Mouse (Mus musculus) hematopoietic stem cell, adult 5-6 weeks (primary cell): ENCODE measurements around the gene 1810013L24Rik. TPM values are rescaled to one million over a fixed set of nuclear protein-coding genes. Genes with fewer than 3 reads are reported as not detected.

Source experiments
- ATAC-seq, 2 experiments: fragments of 125-278 bp in 1 of 2; replicated peaks in 1 of 2; 2 replicates each; pipeline ENCODE4 v1.8.0; 2016 to 2017; ENCODE audit warnings: inconsistent platforms in 2 of 2, mild to moderate bottlenecking in 2 of 2, moderate number of reproducible peaks in 2 of 2, low read depth in 1 of 2, moderate TSS enrichment in 1 of 2; ENCODE audit not compliant: low FRiP score in 2 of 2, poor library complexity in 2 of 2, severe bottlenecking in 2 of 2, insufficient read depth in 1 of 2, low TSS enrichment in 1 of 2
- total RNA-seq: library from RNA; stranded (forward); fragments of 172-1452, 232-1000 nt; gene quantifications from 2 replicates; pipeline ENCODE4 v1.2.3, GENCODE M21; 2017

Gene 1810013L24Rik
- total RNA-seq, 1 experiment from 2014 or later, result 72.4 TPM

DNA sequence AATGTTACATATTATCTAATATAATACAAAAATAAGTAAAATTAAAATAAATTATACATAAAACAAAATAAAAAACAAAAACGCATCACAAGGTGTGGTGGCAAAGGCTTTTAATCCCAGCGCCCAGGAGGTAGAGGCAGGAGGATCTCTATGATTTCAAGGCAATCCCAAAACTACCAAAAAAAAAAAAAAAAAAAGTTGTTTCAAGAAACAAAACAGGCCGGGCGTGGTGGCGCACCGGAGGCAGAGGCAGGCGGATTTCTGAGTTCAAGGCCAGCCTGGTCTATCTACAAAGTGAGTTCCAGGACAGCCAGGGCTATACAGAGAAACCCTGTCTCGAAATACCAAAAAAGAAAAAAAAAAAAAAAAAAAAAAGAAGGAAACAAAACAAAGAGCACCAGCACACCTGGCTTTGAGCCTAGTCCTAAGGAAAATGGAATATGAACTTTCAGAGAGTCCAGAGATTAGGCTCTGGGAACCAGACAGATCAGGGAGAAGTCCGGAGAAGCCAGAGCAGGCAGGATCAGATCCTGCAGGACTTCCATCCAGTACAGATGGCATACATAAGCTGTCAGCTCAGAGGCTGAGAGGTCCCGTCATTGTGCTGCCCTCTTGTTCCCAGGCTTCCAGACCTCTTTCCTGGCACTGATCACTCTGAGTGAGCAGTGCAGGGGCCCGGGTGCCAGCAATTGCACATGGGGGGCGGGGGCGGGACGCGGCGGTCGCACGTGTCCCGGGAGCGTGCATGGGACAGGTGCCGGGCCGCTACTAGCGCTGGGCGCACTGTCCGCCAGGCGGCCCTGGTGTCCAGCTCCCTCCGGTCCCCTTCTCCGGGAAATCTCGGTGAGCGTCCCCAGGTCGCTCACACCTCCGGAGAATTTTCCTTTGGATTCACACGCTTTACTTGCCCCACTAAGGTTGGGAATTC lies 1.0 kb upstream of the 1810013L24Rik start:
- ATAC-seq, result peak; percentile 29 to 37; a peak in 3 of 4 replicates

DNA sequence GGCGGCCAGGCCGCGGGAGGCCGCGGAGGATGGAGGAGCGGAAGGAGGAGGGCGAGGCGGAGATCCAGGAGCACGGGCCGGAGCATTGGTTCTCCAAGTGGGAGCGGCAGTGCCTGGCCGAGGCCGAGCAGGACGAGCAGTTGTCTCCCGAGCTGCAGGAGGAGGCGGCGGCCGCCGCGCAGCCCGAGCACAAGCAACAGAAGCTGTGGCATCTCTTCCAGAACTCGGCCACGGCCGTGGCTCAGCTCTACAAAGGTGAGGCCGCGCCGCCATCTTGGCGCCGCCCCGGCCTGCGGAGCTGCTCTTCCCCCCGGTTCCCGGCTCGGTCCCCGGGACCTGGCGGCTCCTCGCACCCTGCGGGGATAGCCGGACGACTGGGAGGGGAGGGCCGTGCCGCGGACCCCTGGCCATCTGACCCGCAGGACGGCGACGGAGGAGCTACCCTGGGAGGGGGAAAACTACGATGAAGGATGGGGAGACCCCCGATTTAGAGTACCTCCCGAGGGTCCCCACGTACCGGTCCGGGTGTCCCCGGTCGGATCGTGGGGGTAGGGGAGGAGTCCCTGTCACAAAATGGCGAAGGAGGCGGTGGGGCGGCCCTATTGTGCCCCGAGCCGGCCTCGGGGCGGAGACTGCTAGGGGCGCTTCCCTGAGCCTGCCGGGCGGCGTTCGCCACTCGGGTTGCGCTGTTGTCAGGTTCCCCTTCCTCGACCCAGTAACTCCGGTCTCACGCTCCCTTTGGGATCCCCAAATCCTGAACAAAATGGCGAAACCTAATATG lies 721 bp downstream of the 1810013L24Rik start:
- ATAC-seq, result peak; percentile 46 to 47

DNA sequence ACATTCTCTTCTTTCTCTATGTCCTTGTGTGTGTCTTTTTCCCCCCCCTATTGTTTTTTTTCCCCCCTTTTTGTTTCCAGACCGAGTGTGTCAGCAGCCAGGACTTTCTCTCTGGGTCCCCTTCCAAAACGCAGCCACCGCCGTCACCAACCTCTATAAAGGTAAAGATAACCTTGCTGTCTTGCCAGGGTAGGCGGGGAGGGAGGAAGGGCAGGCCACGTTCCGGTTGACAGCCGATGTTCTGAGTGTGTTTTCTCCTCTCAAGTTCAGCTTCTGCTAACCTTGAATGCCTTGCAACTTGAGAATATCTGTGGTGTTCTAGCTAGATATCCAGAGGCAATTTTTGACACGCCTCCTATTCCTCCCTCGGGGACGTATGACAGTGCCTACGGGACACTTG lies 1.3 kb downstream of the 1810013L24Rik start:
- ATAC-seq, result no peak

DNA sequence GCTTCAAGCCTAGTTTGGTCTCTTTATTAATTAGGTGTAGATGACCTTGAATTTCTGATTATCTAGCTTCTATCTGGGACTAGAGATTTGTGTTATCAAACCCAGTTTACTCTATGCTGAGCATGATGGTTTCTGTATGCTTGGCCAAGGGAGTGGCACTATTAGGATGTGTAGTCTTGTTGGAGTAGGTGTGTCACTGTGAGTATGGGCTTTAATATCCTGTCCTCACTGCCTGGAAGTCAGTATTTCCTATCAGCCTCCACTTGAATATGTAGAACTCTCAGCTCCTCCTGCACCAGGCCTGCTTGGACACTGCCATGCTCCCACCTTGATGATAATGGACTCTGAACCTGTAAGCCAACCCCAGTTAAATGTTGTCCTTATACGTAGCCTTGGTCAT lies 7.0 kb downstream of the 1810013L24Rik start:
- no peak for ATAC-seq

DNA sequence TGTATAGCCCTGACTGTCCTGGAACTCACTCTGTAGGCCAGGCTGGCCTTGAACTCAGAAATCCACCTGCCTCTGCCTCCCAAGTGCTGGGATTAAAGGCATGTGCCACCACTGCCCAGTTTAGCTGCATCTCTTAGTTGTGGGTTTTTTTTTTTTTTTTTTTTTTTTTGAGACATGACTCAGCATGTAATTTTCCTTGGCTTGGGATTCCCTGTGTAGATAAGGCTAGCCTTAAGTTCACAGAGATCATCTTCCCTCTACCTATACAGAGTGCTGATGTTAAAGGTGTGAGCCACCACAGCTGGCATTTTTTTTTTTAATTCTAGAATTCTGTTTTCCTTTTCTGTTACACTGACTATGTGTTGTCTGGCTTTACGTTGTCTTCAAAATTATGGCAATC lies 7.7 kb downstream of the 1810013L24Rik start:
- ATAC-seq, result no peak

DNA sequence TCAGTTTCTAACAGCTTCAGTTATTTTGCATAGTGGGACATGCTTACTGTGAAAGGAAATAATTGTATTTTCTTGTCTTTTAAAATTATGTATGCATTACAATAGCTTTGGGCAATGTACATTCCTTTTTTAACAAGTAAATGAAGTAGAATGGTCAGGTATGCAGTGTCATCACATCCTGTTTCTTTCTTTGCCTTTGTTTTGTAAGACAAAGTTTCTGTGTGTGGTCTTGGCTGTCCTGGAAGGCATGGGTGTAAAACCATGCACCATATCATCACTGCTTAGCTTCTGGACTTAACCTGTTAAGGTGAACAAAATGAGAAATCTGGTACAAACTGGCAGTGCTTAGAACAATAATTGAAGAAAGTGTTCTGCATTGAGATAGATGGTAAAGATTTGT lies 9.0 kb downstream of the 1810013L24Rik start:
- ATAC-seq, result no peak

DNA sequence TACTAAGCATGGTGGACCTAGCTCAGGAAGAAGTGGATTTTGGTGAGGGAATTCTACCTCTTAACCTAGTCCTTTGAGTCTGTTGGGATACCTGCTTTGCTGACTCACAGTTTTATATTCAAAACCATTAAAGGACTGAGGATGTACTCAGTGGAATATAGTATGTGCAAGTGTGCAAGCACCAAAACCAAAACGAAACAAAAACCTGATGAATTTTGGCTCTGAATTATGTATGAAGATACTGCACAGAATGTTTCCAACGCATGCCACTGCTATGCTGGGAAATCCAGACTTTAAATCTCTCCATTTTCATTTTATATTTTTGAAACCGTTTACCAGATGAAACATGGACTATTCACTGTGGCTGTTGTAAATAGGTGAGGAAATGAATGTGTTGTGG lies 10.7 kb downstream of the 1810013L24Rik start:
- ATAC-seq, result no peak

DNA sequence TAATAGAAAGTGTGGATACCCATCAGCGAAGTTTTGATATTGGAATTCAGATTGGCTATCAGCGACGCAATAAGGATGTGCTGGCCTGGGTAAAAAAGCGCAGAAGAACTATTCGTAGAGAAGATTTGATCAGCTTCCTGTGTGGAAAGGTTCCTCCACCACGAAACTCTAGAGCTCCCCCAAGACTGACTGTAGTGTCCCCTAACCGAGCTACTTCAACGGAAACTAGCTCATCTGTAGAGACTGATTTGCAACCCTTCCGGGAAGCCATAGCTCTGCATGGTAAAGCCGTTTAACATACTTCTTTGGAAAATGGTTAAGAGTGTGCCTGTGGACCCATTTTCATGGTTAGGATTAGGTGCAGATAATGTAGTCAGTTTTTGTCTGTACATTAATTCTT lies 13.1 kb downstream of the 1810013L24Rik start:
- no peak for ATAC-seq

DNA sequence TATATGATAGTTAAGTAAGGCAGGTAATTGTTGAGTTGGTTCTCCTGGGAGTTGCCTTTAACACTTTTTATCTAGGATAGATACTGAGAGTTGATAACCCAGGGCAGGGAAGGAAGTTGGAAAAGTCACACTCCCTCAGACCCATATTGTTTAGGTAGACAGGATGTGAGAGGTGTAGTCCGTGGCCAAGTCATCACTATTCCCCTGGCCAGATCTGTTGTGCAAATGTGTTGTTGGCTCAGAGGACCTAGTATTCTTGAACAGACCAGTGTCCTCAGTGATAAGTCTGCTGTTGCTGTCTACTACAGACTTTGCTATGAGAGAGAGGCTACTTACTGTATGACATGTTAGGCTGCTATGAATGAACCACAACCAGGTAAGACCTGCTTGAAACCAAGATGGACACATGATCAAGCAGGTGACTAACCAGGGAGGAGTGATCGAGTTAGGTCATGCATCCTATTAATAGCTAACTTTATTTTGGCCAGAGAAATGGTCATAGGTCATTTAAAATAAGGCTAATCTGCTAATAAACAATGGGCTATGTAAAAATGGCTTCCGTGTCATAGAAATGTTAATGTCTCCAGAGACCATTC lies 13.8 kb downstream of the 1810013L24Rik start:
- ATAC-seq, result no peak

DNA sequence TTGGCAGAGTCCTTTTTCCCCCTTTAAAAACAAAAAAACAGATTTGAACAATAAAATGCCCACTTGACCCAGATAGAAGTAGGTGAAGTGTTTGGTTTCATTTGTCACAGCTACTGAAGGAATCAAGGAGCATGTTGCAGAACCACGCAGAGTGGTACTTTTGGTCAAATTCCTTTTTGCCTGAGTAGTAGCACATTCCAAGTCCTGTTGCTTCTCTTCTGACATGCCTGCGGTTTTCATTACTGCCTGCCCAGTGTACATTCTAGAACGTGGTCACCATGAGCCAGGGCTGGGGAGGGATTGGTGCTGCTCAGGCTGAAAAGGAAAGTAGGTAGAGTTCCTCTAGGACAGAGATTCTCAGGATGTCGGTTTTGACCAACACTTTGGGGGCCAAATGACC lies 16.1 kb downstream of the 1810013L24Rik start:
- ATAC-seq, result no peak

DNA sequence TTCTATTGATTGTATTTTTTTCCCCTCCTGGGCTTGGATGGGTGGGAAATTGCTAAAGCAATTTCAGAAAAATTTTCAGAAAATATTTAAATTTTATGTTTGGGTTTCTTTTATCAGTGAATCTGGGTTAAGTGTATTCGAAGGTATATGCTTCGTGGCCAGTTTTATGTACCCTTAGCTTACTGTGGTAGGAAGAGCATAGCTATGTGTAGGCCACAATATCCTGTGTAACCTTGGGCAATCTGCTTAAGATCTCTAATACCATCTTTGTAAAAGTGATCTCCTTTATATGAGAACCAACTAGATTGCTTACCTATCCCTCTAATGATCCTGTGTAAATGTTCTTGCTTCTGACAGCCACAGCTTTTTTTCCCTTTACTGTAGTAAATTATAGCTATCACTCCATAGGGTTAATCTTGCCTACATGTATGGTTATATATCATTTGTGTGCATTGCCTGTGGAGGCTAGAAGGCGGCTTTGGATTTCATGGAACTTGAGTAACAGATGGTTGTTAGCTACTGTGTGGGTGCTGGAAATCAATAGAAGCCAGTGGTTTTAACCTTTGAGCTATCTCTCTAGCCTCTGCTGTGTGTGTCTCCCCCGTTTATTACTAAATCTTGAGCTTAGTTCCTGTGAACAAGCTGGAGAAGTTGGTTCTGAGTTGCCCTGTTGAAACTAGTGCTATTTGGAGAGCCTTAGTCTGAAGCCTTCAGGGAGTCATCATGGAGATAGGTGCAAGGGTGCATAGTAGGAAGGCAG lies 18.6 kb downstream of the 1810013L24Rik start:
- no peak for ATAC-seq

DNA sequence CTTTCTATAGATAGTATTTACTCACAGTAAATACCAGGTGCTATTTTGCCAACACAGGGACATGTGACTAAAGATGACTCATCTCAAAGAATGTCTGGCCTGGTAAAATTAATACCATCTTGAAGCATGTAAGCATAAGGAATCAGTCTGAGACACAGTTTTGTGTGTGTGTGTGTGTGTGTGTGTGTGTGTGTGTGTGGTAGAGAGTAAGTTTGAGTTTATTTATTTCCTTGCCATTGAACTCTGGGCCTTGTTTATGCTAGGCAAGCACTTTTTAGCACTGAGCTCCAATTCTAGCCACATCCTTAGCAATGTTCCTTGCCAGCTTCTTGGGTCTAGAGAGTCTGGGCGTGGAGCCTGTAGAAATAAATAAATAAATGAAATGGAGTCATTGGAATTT lies 20.0 kb downstream of the 1810013L24Rik start:
- ATAC-seq, result no peak

DNA sequence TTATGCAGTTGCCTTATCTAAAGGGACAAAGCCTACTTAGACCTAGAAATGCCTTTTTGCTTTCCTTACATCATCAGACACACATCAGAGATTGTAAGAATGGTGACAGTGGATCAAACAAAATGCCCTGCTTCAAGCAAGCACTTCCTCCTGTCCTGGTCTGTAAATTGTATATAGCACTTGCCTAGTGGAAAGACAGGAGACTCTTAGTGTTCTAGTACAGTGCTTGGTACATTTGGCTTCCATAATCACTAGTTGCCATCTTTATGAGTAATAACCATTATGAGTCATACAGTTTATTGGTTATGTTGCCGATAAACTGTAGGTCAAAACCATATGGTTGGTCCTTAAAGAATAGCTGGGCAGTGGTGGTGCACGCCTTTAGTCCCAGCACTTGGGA lies 25.2 kb downstream of the 1810013L24Rik start:
- no peak for ATAC-seq

DNA sequence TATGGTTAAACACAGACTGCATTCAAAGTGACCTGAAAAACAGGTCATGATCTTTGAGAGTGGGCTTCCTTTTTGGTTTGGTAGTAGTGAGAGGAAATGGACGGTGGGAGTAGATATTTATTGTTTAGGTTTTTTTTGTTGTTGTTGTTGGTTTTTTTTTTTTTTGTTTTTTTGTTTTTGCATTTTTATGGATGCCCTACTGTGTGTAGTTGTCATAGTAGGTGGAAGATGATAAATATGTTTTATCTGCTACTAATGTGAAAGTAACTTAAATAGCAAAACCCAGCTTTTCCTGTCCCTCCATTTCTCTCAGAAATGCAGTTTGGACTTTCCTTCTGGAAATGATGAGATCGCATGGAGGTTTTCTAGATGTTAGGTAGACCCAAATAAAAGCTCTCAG lies 26.9 kb downstream of the 1810013L24Rik start:
- no peak for ATAC-seq

DNA sequence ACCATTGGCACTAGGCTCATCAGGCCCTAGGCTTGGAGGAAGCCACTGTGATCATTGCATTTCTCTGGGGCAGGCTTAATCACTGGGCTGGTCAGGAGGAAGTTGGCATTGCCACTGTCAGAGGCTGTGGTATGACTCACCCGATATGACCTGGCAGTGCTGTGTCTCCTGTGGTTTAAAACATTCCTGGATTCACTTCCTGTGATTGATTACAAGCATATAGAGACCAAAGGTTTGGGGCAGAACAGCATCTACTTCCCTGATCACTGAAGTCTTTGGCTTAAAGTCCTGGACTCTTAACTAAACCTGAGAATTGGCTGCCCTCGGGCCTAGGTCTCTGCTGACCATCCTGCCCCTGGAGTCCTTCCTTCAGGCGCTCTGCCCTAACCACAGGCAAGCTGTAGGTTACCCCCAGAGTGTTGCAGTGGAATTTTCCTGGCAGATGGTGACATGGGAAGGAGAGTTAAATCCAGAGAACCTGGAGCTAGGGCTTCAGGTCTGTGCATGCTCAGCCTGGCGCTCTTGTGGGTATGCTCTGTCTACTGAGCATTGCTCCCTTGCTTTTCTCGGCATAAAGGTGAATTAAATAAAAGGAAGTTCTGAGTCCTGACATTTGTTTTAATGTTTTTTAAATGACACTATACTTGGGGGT lies 32.6 kb downstream of the 1810013L24Rik start:
- peak; percentile 63 to 82 for ATAC-seq

DNA sequence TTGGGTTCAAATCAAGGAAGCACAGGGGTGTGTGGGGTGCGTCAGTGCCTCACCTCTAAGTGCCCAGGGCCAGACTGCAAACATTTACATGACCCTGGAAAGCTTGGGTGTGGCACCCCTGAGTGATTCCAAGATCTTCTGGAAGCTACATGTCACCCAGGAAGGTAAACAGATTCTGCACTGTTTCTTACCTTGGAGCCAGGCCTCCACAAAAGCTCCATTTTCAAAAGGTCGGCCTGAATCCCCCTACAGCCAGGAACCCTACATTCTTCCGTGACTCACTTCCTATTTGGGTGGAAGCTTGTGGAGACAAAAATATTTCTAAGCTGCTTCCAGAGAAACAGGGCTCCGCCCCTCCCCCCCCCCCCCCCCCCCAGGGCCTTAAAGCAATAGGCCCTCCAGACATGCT lies 34.3 kb downstream of the 1810013L24Rik start:
- ATAC-seq, result no peak

DNA sequence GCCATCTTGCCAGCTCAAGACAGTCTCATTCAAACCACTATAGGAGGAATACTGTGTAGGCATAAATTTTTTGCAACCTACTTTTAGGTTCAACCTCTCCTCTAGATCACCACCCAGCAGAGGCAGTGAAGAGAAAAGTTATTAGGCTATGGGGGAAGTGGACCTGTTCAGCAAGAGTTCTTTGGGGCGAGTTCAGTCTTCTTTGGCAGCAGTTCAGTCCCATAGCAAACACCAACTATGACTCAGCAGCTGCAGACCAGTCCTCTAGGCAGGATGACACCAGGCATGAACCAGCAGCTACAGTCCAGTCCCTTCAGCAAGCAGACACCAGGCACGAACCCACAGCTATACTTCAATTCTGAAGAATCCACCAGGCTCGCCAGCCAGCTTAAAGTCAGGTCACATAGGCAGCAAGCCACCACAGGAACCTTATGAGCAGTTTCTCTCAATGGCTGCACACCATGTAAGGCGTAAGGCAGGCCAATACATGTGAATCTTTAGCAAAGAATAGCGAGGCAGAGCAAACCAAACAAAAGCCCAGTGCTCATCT lies 37.6 kb downstream of the 1810013L24Rik start:
- no peak for ATAC-seq
